Mouse (Mus musculus) midbrain, embryonic 13.5 days (tissue): Measurements from ENCODE around the gene Meox1. TPM values are rescaled to one million over a fixed set of nuclear protein-coding genes. Genes with fewer than 3 reads are reported as not detected.

Experiments
- ATAC-seq: fragments of 200-750 bp; cut with Nextera tagmentation; 2 replicates; pipeline ENCODE4 v1.8.0; 2017; ENCODE audit warnings: mild to moderate bottlenecking, moderate TSS enrichment, moderate library complexity
- H3K27ac ChIP-seq: fragments of 300-500 bp; sonication (generic); 2 replicates; pipeline ENCODE4 v1.5.1; 2015; ENCODE audit warnings: inconsistent platforms, mild to moderate bottlenecking, moderate library complexity
- H3K27me3 ChIP-seq: fragments of 300-500 bp; sonication (generic); 2 replicates; pipeline ENCODE4 v1.6.1; 2015; ENCODE audit warnings: mild to moderate bottlenecking, inconsistent platforms
- H3K36me3 ChIP-seq: fragments of 300-500 bp; sonication (generic); 2 replicates; pipeline ENCODE4 v1.6.1; 2015; ENCODE audit warnings: mild to moderate bottlenecking, inconsistent platforms
- H3K4me1 ChIP-seq: fragments of 300-500 bp; sonication (generic); replicated peaks from 2 replicates; pipeline ENCODE4 v1.6.1; 2015; ENCODE audit warnings: inconsistent platforms
- H3K4me2 ChIP-seq: fragments of 300-500 bp; sonication (generic); replicated peaks from 2 replicates; pipeline ENCODE4 v1.6.1; 2015; ENCODE audit warnings: moderate library complexity, mild to moderate bottlenecking, inconsistent platforms
- H3K4me3 ChIP-seq: fragments of 300-500 bp; sonication (generic); replicated peaks from 2 replicates; pipeline ENCODE4 v1.5.1; 2015; ENCODE audit warnings: mild to moderate bottlenecking, inconsistent platforms
- H3K9ac ChIP-seq: fragments of 300-500 bp; sonication (generic); replicated peaks from 2 replicates; pipeline ENCODE4 v1.6.1; 2015; ENCODE audit warnings: mild to moderate bottlenecking, inconsistent platforms
- H3K9me3 ChIP-seq: fragments of 300-500 bp; sonication (generic); 2 replicates; pipeline ENCODE4 v1.6.1; 2016; ENCODE audit warnings: mild to moderate bottlenecking, inconsistent platforms
- WGBS: fragments of 180-500 bp; shearing (Covaris S2); methylation state at CpG from one replicate; pipeline ENCODE4 v1.1.7; 2015; 5-methylcytosine and 5-hydroxymethylcytosine counted together
- polyA plus RNA-seq: library from polyadenylated mRNA; unstranded; fragments of >200 nt; fragmentation: Nextera tagmentation; extraction: Ambion mirVana; gene quantifications from 2 replicates; pipeline ENCODE4 v1.2.1, GENCODE M21; 2015

Meox1 gene
- polyA plus RNA-seq, 1 experiment from 2014 or later: 0.13 TPM

- Histone ChIP-seq H3K9me3 (no peaks in the 10 kb centered on the region), H3K9ac (no peak overlapping the region), H3K4me3 (no peak overlapping the region), H3K27ac (no peak overlapping the region), H3K27me3 (no peaks in the 10 kb centered on the region), H3K4me2 (no peak overlapping the region), H3K36me3 (no peaks in the 10 kb centered on the region), H3K4me1 (no peaks in the 10 kb centered on the region)
- 96% methylated on average over 3 of the region's 3 CpGs for WGBS
- ATAC-seq: no peak
Observed at GRCm38 (mm10) chr11:101840405-101840804, 53.8 kb downstream of the Meox1 start.

GRCm38 (mm10) chr11:101839426-101839825 is 54.7 kb downstream of the Meox1 start:
- Histone ChIP-seq H3K36me3 (no peaks in the 10 kb centered on the region), H3K4me1 (peaks cover 2% of the 10 kb centered on the region; the same call in 1 of the 2 replicates), H3K27ac (no peak overlapping the region), H3K9me3 (no peaks in the 10 kb centered on the region), H3K27me3 (no peaks in the 10 kb centered on the region), H3K4me2 (no peak overlapping the region), H3K9ac (no peak overlapping the region), H3K4me3 (no peak overlapping the region)
- 62% methylated on average over 7 of the region's 8 CpGs for WGBS
- no peak for ATAC-seq

- 48% methylated on average over 7 of the region's 7 CpGs for WGBS
- H3K36me3 ChIP-seq: no peaks in the 10 kb centered on the region
- no peaks in the 10 kb centered on the region for H3K27me3 ChIP-seq
- peak; percentile 58 for ATAC-seq
- no peaks in the 10 kb centered on the region for H3K9me3 ChIP-seq
- H3K4me3 ChIP-seq: no peak overlapping the region
- H3K4me2 ChIP-seq: no peak overlapping the region
- H3K9ac ChIP-seq: no peak overlapping the region
- peaks cover 28% of the 10 kb centered on the region for H3K4me1 ChIP-seq
- peak overlapping the region; percentile 32 for H3K27ac ChIP-seq
Observed at GRCm38 (mm10) chr11:101832001-101832400, 62.2 kb downstream of the Meox1 start.

GRCm38 (mm10) chr11:101830616-101831015 is 63.6 kb downstream of the Meox1 start:
- no peaks in the 10 kb centered on the region for H3K36me3 ChIP-seq
- H3K4me1 ChIP-seq: peaks cover 28% of the 10 kb centered on the region
- no peaks in the 10 kb centered on the region for H3K9me3 ChIP-seq
- no peaks in the 10 kb centered on the region for H3K27me3 ChIP-seq
- no peak overlapping the region for H3K4me2 ChIP-seq
- H3K27ac ChIP-seq: no peak overlapping the region
- ATAC-seq: no peak
- no peak overlapping the region for H3K9ac ChIP-seq
- WGBS: 72% methylated on average over 8 of the region's 8 CpGs
- no peak overlapping the region for H3K4me3 ChIP-seq

GRCm38 (mm10) chr11:101830112-101830511 is 64.1 kb downstream of the Meox1 start:
- WGBS: 19% methylated on average over 10 of the region's 10 CpGs
- H3K4me2 ChIP-seq: no peak overlapping the region
- no peak overlapping the region for H3K27ac ChIP-seq
- no peak overlapping the region for H3K4me3 ChIP-seq
- ATAC-seq: no peak
- no peaks in the 10 kb centered on the region for H3K36me3 ChIP-seq
- H3K4me1 ChIP-seq: peaks cover 28% of the 10 kb centered on the region
- H3K9ac ChIP-seq: no peak overlapping the region
- no peaks in the 10 kb centered on the region for H3K9me3 ChIP-seq
- H3K27me3 ChIP-seq: no peaks in the 10 kb centered on the region

GRCm38 (mm10) chr11:101828718-101829117 is 65.5 kb downstream of the Meox1 start:
- H3K9me3 ChIP-seq: no peaks in the 10 kb centered on the region
- H3K27ac ChIP-seq: no peak overlapping the region
- H3K4me2 ChIP-seq: no peak overlapping the region
- WGBS: 96% methylated on average over 4 of the region's 4 CpGs
- peaks cover 22% of the 10 kb centered on the region for H3K4me1 ChIP-seq
- no peak overlapping the region for H3K9ac ChIP-seq
- no peak for ATAC-seq
- H3K36me3 ChIP-seq: no peaks in the 10 kb centered on the region
- no peaks in the 10 kb centered on the region for H3K27me3 ChIP-seq
- no peak overlapping the region for H3K4me3 ChIP-seq

Other genes starting within 250 kb of the Meox1 start
- gene Arl4d, start 228.8 kb downstream of the Meox1 start, polyA plus RNA-seq: 5.1 and 8.4 TPM in 2 replicates
- 39.0 and 41.4 TPM in 2 replicates for gene Dhx8, start 161.5 kb downstream of the Meox1 start, polyA plus RNA-seq
- gene Etv4, start 109.0 kb downstream of the Meox1 start, polyA plus RNA-seq: 1.9 and 4.1 TPM in 2 replicates
- 0.07 and 0.24 TPM in 2 replicates for gene Sost, start 72.6 kb upstream of the Meox1 start, polyA plus RNA-seq
- gene Cfap97d1, start 89.9 kb upstream of the Meox1 start, polyA plus RNA-seq: not detected in 2 replicates
- 11.3 and 11.8 TPM in 2 replicates for gene Dusp3, start 92.6 kb upstream of the Meox1 start, polyA plus RNA-seq
- gene Mpp3, start 134.1 kb upstream of the Meox1 start, polyA plus RNA-seq: 45.3 and 46.4 TPM in 2 replicates
- 0.32 and 0.40 TPM in 2 replicates for gene Cd300lg, start 147.1 kb upstream of the Meox1 start, polyA plus RNA-seq
- gene Mpp2, start 194.1 kb upstream of the Meox1 start, polyA plus RNA-seq: 24.5 and 26.7 TPM in 2 replicates
- not detected in 2 replicates for gene Ppy, start 206.9 kb upstream of the Meox1 start, polyA plus RNA-seq
- gene Pyy, start 213.5 kb upstream of the Meox1 start, polyA plus RNA-seq: not detected in 2 replicates